Mouse (Mus musculus): ENCODE measurements around the gene Vmn2r110. TPM values are rescaled to one million over a fixed set of nuclear protein-coding genes. Genes with fewer than 3 reads are reported as not detected.

The Vmn2r110 gene
- not detected in 2 replicates for polyA plus RNA-seq (2012; rRNA removed)

DNA sequence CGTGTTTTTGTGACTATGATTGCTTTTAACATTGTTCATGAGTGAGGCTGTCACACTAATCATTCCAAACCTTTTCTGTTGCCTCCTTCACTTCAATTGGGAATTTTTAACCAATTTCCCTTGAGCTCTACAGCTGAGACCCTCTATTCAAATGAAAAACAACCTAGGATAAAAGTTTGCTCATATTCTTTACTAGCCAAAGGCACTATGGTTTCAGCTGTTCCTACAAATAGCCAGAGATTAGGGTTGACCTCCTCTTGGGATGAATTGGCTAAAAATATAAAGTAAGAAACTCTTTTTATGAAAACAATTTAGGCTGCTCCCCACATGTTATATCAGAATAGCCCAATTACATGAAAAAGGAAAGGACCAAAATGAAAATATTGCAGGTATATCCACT lies at the start of gene Vmn2r110:
Gene Vmn2r110 (minus strand): TSS at position 101 of the 400 bp plus-strand sequence.
- DNase-seq (ENCODE audit: low read depth): no peak

DNA sequence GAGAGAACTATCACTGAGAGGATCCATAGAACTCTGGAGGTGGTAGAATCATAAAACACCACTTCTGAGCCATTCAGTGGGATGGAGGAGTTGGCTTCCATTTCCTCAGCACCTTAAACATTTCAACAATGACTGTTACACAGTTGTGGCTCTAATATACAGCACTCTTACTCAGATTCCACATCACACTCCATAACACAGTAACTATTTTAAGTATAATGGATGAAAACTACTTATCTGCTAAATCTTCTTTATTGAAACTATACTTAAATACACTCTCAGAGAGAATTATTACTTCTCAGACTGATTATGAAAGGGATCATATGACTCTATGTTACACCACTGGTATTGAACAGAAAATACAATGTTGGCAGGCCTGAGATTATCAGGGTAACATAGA lies 28.6 kb upstream of the Vmn2r110 start, which contains the start of gene Fpr-rs3:
Gene Fpr-rs3 (minus strand): TSS at position 101 of the 400 bp plus-strand sequence.
- DNase-seq (ENCODE audit: low read depth): no peak

DNA sequence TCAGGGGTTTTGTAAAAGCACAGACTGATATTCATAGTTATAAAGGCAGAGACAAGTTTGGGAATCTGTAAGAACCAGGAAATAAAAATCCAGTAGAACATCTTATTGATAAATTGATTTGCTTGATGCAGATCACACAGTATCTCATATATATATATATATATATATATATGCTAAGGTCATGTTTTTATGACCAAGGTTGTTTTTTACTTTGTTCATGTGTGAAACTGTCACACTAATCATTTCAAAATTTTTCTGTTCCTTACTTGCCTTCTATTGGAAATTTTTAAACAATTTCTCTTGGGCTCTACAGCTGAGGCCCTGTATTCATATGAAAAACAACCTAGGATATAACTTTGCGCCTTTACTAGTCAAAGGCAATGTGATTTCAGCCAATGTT lies 31.6 kb downstream of the Vmn2r110 start, which contains the start of gene Vmn2r109:
Gene Vmn2r109 (minus strand): TSS at position 101 of the 400 bp plus-strand sequence.
- DNase-seq (ENCODE audit: low read depth): no peak

Other genes with a start within 250 kb of the Vmn2r110 start
- not detected in 2 replicates for gene Vmn1r224, start 182.3 kb downstream of the Vmn2r110 start, polyA plus RNA-seq (2012; rRNA removed)
- not detected in 2 replicates for gene Vmn2r108, start 115.1 kb downstream of the Vmn2r110 start, polyA plus RNA-seq (2012; rRNA removed)
- gene Vmn1r225, start 98.3 kb downstream of the Vmn2r110 start, polyA plus RNA-seq (2012; rRNA removed): not detected in 2 replicates
- gene Vmn2r109, start 31.7 kb downstream of the Vmn2r110 start, polyA plus RNA-seq (2012; rRNA removed): not detected in 2 replicates
- gene Fpr-rs3, start 28.5 kb upstream of the Vmn2r110 start, polyA plus RNA-seq (2012; rRNA removed): not detected in 2 replicates
- gene Vmn1r226, start 86.4 kb upstream of the Vmn2r110 start, polyA plus RNA-seq (2012; rRNA removed): not detected in 2 replicates
- gene Vmn1r227, start 133.4 kb upstream of the Vmn2r110 start, polyA plus RNA-seq (2012; rRNA removed): not detected in 2 replicates
- gene Vmn1r228, start 189.7 kb upstream of the Vmn2r110 start, polyA plus RNA-seq (2012; rRNA removed): not detected in 2 replicates
- gene Vmn1r229, start 215.1 kb upstream of the Vmn2r110 start, polyA plus RNA-seq (2012; rRNA removed): not detected in 2 replicates
- gene Vmn1r230, start 244.0 kb upstream of the Vmn2r110 start, polyA plus RNA-seq (2012; rRNA removed): not detected in 2 replicates

Measured in gonadal fat pad, adult 2 months (tissue).